Mouse (Mus musculus) adrenal gland, postnatal 10 days (tissue): ENCODE data around the gene Zfp688. TPM values are rescaled to one million over a fixed set of nuclear protein-coding genes. Genes with fewer than 3 reads are reported as not detected.
"Not testable (repeated sequence)": the region's sequence is repeated elsewhere in the genome, so short reads cannot be mapped to it uniquely, and the experiment has no call there.

Source experiments
- DNase-seq: peaks from one replicate; pipeline ENCODE4 v3.0.0; 2021; ENCODE audit warnings: mixed read lengths
- long read RNA-seq, 2 experiments: library from polyadenylated mRNA; stranded (forward); transcript quantifications; one replicate each; pipeline ENCODE4 v2.0.0; 2021
- total RNA-seq, 2 experiments: library from RNA; stranded (reverse); gene quantifications; 2 replicates each; pipeline ENCODE4 v1.2.3; 2021

Zfp688 gene
- total RNA-seq = 10 to 100 TPM; 11.3 to 13.0 TPM
- long read RNA-seq, experiment 1, transcript Zfp688-201 (3 exons, 1,015 nt) = major isoform, 5 of 18 reads
- long read RNA-seq, experiment 1, partial matches to known transcripts = 0 of 18 reads
- long read RNA-seq, experiment 1, other reads (novel, unspliced or antisense) = 11 of 18 reads
- long read RNA-seq, experiment 2, partial matches to known transcripts = 1 of 13 reads
- long read RNA-seq, experiment 2, other reads (novel, unspliced or antisense) = 6 of 13 reads

GRCm38 (mm10) chr7:127421388-127422191, at the start of gene Zfp688:
Gene Zfp688 (minus strand): TSS chr7:127422068.
- DNase-seq = peak; percentile 98

GRCm38 (mm10) chr7:127471646-127472010, 49.8 kb upstream of the Zfp688 start:
- no peak for DNase-seq

GRCm38 (mm10) chr7:127470743-127471645, 49.1 kb upstream of the Zfp688 start:
- DNase-seq = peak; percentile 91

- peak; percentile 44 for DNase-seq
These were observed 48.3 kb upstream of the Zfp688 start for GRCm38 (mm10) chr7:127470011-127470715.

- DNase-seq = no peak
These were observed 44.7 kb upstream of the Zfp688 start for GRCm38 (mm10) chr7:127466606-127467005.

- DNase-seq = not testable (repeated sequence)
These were observed 43.8 kb upstream of the Zfp688 start for GRCm38 (mm10) chr7:127465670-127466069.

- DNase-seq = no peak
These were observed 43.3 kb upstream of the Zfp688 start for GRCm38 (mm10) chr7:127465191-127465590.

GRCm38 (mm10) chr7:127459311-127459710, 37.4 kb upstream of the Zfp688 start, which contains the start of gene Prr14:
Gene Prr14 (plus strand): TSS chr7:127459611.
- not testable (repeated sequence) for DNase-seq

- DNase-seq = not testable (repeated sequence)
These were observed 36.7 kb upstream of the Zfp688 start for GRCm38 (mm10) chr7:127458371-127459122.

GRCm38 (mm10) chr7:127454905-127455304, 33.0 kb upstream of the Zfp688 start:
- DNase-seq = no peak

GRCm38 (mm10) chr7:127453056-127453455, 31.2 kb upstream of the Zfp688 start:
- DNase-seq = no peak

GRCm38 (mm10) chr7:127449966-127450365, 28.1 kb upstream of the Zfp688 start:
- DNase-seq = no peak

- peak; percentile 93 for DNase-seq
These were observed 26.8 kb upstream of the Zfp688 start, which contains the start of gene Zfp689 for GRCm38 (mm10) chr7:127448521-127449300. Gene Zfp689 (minus strand): TSS chr7:127449158.

- no peak for DNase-seq
These were observed 22.1 kb upstream of the Zfp688 start for GRCm38 (mm10) chr7:127443976-127444375.

- DNase-seq = no peak
These were observed 15.9 kb upstream of the Zfp688 start for GRCm38 (mm10) chr7:127437724-127438123.

GRCm38 (mm10) chr7:127435206-127435605, 13.3 kb upstream of the Zfp688 start:
- DNase-seq = no peak

GRCm38 (mm10) chr7:127426354-127426753, 4.5 kb upstream of the Zfp688 start:
- DNase-seq = no peak

GRCm38 (mm10) chr7:127425911-127426310, 4.0 kb upstream of the Zfp688 start:
- DNase-seq = no peak

GRCm38 (mm10) chr7:127425291-127425690, 3.4 kb upstream of the Zfp688 start:
- DNase-seq = no peak

GRCm38 (mm10) chr7:127422247-127422646, 379 bp upstream of the Zfp688 start:
- peak; percentile 51 for DNase-seq
